Mouse (Mus musculus): ENCODE results near the gene Tgfa.

Gene Tgfa

DNA sequence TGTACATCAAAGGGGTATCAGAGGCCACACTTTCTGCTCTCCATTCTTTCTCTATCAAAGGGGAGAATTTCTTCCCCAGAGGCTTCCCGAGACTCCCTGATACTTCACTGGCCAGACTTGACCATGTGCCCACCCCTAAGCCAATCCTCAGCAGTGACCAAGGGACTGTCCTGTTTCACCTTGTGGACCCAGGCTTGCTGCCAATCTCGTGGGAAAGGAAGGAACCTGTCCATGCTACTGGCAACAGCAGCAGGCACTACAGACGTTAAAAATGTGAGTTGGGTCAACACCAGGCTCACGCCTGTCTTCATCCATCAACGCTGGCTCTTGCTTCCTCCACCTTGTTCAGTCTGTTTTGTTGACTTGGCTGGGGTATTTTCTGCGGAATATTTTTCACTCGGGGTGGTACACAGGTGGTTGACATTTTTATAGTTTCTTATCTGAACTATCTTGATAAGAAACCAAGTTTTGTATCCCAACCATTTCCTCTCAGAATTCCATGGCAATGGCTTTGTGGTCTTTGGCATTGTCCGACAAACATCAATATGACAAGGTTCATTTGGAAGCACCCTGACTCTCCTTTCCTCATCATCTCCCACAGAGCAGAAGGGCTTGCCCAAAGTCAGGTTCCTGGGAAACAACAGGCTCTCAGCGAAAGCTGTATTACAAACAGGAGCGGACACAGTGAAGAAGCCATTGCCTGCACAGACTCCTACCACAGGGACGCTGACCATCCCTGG, 6.1 kb upstream of the Tgfa start:
- no peak for DNase-seq (ENCODE audit: low spot score)

DNA sequence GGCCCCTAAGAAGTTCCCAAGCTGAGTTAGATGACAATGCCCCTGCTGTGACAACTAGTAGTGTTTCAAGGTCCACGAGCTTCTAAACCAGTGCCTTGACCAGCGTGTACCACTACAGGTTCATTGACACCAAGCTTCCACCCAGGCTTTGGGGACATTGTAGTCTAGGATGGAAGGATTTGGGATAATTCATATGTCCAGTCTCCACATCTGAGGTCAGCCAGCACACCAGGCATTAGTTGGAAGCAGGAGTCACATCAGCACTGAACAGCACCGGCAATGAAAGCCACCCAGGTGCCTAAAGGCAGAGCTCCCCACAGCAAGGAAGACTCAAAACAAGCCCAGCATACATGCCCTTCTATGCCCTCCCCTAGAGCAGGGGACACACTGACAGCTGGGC, 4.4 kb upstream of the Tgfa start:
- no peak for DNase-seq (ENCODE audit: low spot score)

- no peak for DNase-seq (ENCODE audit: low spot score)
Observed at GRCm38 (mm10) chr6:86192978-86193377, 2.0 kb upstream of the Tgfa start.

DNA sequence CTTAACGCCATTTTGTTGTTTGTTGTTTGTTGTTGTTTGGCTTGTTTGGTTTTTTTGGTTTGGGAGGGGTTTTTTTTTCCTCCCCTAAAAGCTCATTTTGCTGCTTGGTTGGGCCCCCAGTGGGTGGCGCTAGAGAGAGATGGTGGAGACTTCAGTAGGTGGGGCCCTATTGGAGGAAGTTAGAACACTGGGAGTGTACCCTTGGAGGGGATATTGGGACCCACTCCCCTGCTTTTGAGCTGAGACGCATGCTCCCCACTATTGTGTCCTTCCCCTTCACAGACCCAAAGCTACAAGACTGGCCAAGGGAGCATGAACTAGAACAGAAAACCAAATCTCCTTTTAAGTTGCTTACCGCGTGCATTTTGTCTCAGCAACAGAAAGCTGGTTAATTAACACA, 1.1 kb upstream of the Tgfa start:
- no peak for DNase-seq (ENCODE audit: low spot score)

- no peak for DNase-seq (ENCODE audit: low spot score)
Observed at GRCm38 (mm10) chr6:86196034-86196433, 1.0 kb downstream of the Tgfa start.

DNA sequence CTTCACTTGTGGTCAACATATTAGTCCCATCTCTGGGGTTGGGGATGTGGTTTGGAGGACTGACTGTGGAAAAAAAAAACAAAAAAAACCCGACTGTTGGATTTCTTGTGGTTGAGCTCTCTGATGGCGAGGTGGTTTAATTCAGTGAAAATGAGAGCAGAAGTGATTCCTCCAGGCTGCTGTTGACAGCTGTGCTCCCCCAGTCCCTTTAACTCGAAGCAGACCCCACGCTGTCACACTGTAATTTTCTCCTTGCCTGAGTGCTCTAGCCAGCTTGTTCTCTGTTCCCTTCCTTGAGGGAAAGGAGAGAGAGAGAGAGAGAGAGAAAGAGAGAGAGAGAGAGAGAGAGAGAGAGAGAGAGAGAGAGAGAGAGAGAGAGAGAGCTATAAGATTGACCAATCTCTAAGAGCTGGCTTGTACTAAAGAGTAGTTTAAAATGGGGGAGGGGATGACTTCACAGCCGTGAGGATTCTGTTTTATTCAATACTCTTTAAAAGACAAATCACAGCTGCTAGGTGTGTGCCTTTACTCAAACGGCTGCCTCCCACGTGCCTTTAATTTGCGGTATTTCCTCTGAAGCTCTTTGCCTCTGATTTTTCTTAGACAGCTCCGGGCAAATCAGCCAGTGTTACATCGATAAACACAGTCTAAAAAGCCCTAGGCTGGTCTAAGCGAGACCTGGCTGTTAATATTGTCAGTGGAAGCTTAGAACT, 2.3 kb downstream of the Tgfa start:
- DNase-seq (ENCODE audit: low spot score), result no peak

DNA sequence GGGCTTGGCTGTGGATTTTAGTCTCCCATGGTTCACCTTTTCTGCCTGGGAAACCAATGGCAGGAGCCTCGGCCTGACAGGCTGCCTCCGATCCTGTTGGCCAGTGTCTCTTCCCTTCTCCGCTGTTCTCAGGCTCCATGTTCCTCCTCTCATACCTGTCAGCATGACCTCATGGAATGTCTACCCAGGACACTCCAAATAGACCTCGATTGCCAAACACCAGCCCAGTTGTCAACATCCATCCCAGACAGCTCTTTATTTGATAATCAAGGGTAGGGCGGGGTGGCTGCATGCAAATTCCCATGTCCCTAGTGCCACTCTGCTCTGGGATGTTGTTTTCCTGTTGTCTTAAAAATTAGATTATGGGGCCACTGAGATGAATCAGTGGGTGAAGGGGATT, 5.9 kb downstream of the Tgfa start:
- DNase-seq (ENCODE audit: low spot score), result no peak

GRCm38 (mm10) chr6:86203101-86203500, 8.1 kb downstream of the Tgfa start:
- no peak for DNase-seq (ENCODE audit: low spot score)

GRCm38 (mm10) chr6:86206014-86206413, 11.0 kb downstream of the Tgfa start:
- no peak for DNase-seq (ENCODE audit: low spot score)

DNA sequence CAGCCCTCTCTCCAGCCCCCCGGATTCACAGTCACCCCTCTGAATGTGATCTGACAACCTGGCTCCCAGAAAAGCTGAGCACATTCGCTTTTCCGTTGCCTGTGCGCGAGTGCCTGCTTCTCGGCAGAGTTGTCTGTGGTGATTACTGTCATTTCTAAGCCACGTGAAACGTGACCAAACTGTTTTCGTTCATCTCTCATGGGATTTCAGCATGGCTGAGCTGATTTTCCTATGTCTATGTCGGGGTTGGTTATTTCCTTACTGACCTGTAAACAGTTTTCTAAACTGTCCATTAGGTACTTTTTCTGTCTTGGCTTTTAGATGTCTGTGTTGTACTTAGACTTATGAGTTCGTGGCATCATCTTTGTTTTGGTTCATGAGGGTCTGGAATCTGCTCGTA, 12.0 kb downstream of the Tgfa start:
- no peak for DNase-seq (ENCODE audit: low spot score)

- no peak for DNase-seq (ENCODE audit: low spot score)
Observed at GRCm38 (mm10) chr6:86209133-86210016, 14.4 kb downstream of the Tgfa start.

- DNase-seq (ENCODE audit: low spot score), result no peak
Observed at GRCm38 (mm10) chr6:86210017-86210408, 15.0 kb downstream of the Tgfa start.

DNA sequence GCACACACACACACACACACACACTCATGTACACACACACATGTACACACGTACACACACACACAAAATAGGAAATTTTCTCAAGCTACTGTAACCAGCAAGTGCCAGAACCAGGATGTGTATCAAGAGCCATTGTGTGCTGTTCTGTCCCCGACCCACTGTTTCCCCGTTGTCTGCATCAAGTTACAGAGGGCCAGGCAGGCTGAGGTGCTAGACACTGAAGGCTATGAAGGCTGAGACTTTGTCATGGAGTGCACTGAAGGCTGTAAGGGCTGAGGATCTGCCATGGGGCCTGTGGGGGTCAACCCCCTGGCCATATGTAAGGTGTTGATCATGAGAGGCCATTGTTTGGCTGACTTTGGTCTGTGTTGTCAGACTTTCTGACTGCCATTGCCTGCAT, 15.6 kb downstream of the Tgfa start:
- DNase-seq (ENCODE audit: low spot score), result no peak

DNA sequence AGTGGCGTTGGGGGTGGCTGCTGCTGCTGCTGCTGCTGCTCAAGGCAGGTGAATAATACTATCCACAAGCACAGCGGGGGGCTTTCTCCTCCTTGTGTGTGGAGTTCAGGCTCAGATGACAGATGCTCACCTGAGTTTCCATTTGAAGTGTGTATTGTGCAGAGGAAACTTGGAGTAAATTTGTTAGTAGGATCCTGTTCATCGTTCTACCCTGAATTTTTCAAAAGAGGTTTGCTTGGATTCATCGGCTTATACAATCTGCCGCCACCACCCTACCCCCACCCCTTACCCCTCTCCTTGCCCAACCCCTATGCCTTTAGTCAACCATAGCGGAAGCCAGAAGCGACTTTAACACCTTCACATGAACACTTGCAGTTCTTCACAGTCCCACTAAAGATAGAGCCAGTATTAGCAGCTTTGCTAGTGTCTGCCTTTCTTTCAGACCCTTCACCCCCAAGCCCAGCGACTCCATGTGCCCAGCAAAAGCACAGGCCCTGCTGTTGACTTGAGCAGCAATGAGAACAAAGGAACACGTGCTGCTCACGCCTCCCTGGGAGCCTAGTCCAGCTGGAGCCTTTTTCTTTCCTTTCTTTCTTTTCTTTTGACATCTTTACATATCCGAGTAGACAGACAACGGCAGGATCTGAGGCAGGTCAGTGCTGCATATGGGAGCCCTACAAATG, 16.2 kb downstream of the Tgfa start:
- DNase-seq (ENCODE audit: low spot score), result no peak

DNA sequence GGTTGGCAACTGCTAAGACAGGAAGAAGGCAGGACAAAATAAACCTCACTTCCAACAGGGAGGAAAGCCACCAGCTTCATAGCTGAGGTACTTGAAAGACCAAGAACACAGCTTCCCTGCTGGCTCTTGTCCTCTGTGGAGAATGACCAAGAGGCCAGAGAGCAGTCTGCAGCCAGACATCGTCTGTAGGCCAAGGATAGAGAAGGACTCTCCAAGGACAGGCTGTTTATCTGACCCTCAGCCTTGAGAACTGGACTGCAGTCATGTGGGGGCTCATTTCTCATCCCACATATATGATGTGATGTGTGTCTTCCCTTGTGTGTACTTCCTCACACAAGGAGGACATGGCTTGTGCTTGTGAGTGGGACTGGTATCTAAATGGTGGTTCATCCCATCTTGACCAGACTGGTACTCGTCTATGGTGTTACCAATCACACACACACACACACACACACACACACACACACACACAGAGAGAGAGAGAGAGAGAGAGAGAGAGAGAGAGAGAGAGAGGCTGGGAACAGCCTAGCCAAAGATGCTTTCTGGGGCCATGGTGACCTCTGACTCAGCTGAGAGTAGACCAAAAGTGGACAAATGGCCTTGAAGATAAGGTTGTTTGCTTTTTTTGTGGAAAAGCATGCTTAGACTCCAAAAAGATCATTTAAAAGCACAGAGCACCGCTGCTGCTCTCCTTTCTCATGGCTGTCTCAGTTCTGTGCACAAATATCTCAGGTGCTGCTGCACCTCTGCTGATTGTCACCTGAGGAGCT, 18.0 kb downstream of the Tgfa start:
- DNase-seq (ENCODE audit: low spot score), result no peak

- DNase-seq (ENCODE audit: low spot score), result no peak
Observed at GRCm38 (mm10) chr6:86218066-86218465, 23.0 kb downstream of the Tgfa start.

GRCm38 (mm10) chr6:86218739-86219138, 23.7 kb downstream of the Tgfa start:
- DNase-seq (ENCODE audit: low spot score), result no peak

- no peak for DNase-seq (ENCODE audit: low spot score)
Observed at GRCm38 (mm10) chr6:86219494-86219893, 24.5 kb downstream of the Tgfa start.

DNA sequence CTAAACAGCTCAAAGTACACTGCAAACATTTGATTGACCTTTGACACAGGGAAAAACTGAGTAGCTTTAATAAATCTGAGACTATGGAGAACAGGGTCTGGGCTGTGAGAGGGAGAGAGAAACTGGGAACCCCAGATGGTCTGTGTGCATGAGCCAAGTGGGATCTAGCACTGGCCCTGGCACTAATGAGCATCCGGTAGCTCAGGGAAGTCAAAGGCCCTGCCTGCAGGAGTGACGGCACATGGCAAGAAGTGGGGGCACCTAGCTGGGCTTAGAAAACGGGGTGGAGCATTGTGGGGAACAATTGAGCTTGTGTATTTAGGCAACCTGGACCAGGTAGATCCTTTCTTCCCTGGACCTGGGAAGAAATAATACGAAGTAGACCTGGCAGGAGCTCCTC, 25.1 kb downstream of the Tgfa start:
- no peak for DNase-seq (ENCODE audit: low spot score)

GRCm38 (mm10) chr6:86222381-86222780, 27.4 kb downstream of the Tgfa start:
- no peak for DNase-seq (ENCODE audit: low spot score)

GRCm38 (mm10) chr6:86225604-86226003, 30.6 kb downstream of the Tgfa start:
- DNase-seq (ENCODE audit: low spot score), result no peak
